Mouse (Mus musculus) megakaryocyte, embryonic 14.5 days (primary cell): ENCODE measurements at regions not wholly inside any gene's neighbourhood (a gene's known extent, or its start where the extent isn't known, plus 50 kb on each side); places are given as distances from the start of the nearest gene placed in this dataset.

ENCODE experiments used
- FLI1 ChIP-seq: IDR thresholded peaks from 2 replicates; pipeline ENCODE4 v1.6.1; 2012; ENCODE audit warnings: low read length, inconsistent platforms, mixed read lengths
- GATA1 ChIP-seq: IDR thresholded peaks from 3 replicates; pipeline ENCODE4 v1.6.1; 2012; ENCODE audit warnings: mixed read lengths, low read length, inconsistent platforms, borderline replicate concordance

DNA sequence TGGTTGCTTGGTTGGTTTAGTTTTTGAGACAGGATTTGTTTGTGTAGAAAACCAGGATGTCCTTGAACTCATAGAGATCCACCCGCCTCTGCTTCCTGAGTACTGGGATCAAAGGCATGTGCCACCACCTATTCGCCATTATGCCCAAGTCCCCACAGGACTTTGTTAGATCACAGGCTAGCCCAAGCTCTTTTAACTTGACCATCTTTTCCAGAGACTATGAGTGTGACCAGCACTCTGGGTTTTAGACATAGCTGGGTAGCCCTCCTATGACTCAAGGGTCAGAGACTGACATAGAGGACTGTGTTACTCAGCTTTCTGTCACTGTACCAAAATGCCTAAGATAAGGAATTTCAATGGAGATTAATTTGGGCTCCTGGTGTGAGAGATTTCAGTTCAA is 295.3 kb upstream of the Kdm8 start:
- no peak for TF ChIP-seq FLI1
- TF ChIP-seq GATA1, result no peak
